Mouse (Mus musculus) G1E (cell line): ENCODE data around the gene Cbfa2t2. TPM values are rescaled to one million over a fixed set of nuclear protein-coding genes. Genes with fewer than 3 reads are reported as not detected.
"Not testable (repeated sequence)": the region's sequence is repeated elsewhere in the genome, so short reads cannot be mapped to it uniquely, and the experiment has no call there.

Experiments
- ATAC-seq: 2 replicates; pipeline ENCODE4 v1.8.0; 2016; ENCODE audit warnings: mild to moderate bottlenecking; ENCODE audit not compliant: insufficient number of reproducible peaks, poor library complexity, low FRiP score, severe bottlenecking; ENCODE audit errors: extremely low read depth
- DNase-seq: peaks from one replicate; pipeline ENCODE4 v3.0.0; 2012; ENCODE audit warnings: low spot score
- H3K27me3 ChIP-seq: 2 replicates; pipeline ENCODE4 v1.6.1; 2012; ENCODE audit warnings: mild to moderate bottlenecking, low read length, inconsistent platforms; ENCODE audit not compliant: insufficient read depth
- H3K36me3 ChIP-seq: replicated peaks from 2 replicates; pipeline ENCODE3; 2012; ENCODE audit warnings: mild to moderate bottlenecking, inconsistent platforms
- H3K4me1 ChIP-seq: 2 replicates; pipeline ENCODE4 v1.6.1; 2012; ENCODE audit warnings: low read depth, low read length, inconsistent platforms, mixed read lengths; ENCODE audit not compliant: insufficient read depth
- H3K4me3 ChIP-seq: 2 replicates; pipeline ENCODE4 v1.5.1; 2012; ENCODE audit warnings: low read depth, mild to moderate bottlenecking, inconsistent platforms, low read length, moderate library complexity, mixed read lengths
- H3K9me3 ChIP-seq: replicated peaks from 2 replicates; pipeline ENCODE4 v1.6.1; 2012; ENCODE audit warnings: inconsistent platforms
- CTCF ChIP-seq: IDR thresholded peaks from 2 replicates; pipeline ENCODE4 v1.5.1; 2012; ENCODE audit warnings: low read depth, low read length, inconsistent platforms, mixed read lengths
- GATA1 ChIP-seq: IDR thresholded peaks from 2 replicates; pipeline ENCODE4 v1.6.1; 2012; ENCODE audit warnings: borderline replicate concordance, low read length, inconsistent platforms, mixed read lengths
- GATA2 ChIP-seq: IDR thresholded peaks from 2 replicates; pipeline ENCODE4 v1.6.1; 2012; ENCODE audit warnings: low read depth, low read length, inconsistent platforms, borderline replicate concordance
- POLR2AphosphoS5 ChIP-seq: IDR thresholded peaks from 2 replicates; pipeline ENCODE4 v1.6.1; 2012; ENCODE audit warnings: low read depth, low read length, inconsistent platforms; ENCODE audit not compliant: insufficient replicate concordance
- TAL1 ChIP-seq: conservative IDR thresholded peaks from 2 replicates; pipeline ENCODE4 v1.6.1; 2012; ENCODE audit warnings: low read depth, low read length, inconsistent platforms, mixed read lengths
- polyA plus RNA-seq: library from polyadenylated mRNA; stranded (reverse); fragments of >175 nt; gene quantifications from 2 replicates; pipeline ENCODE4 v1.2.3, GENCODE M21; 2012
- total RNA-seq, 2 experiments: library from RNA; stranded (forward) in 1 of 2; stranded (reverse) in 1 of 2; fragments of 200-1000 nt in 1 of 2; fragments of >200 nt in 1 of 2; fragmentation: Nextera tagmentation in 1 of 2; gene quantifications; 2 replicates each; pipeline ENCODE4 v1.2.3; 2014 to 2017

The Cbfa2t2 gene
- total and polyA plus RNA-seq, 3 experiments = 7.8 to 29.8 (median 13.7) TPM

- Histone ChIP-seq H3K4me1 (peaks cover 9% of the 10 kb centered on the region), H3K4me3 (no peak overlapping the region), H3K9me3 (no peaks in the 10 kb centered on the region), H3K27me3 (no peaks in the 10 kb centered on the region), H3K36me3 (peaks cover 7% of the 10 kb centered on the region)
- ATAC-seq (no peak), DNase-seq (no peak)
- TF ChIP-seq GATA1 = no peak
- no peak for TF ChIP-seq TAL1
- TF ChIP-seq POLR2AphosphoS5 = no peak
- no peak for TF ChIP-seq CTCF
- TF ChIP-seq GATA2 = no peak
Observed at GRCm38 (mm10) chr2:154475861-154476260, 39.6 kb downstream of the Cbfa2t2 start.

- no peak for ATAC-seq
- TF ChIP-seq GATA1 (no peak), GATA2 (no peak), CTCF (no peak), TAL1 (no peak), POLR2AphosphoS5 (no peak)
- no peak overlapping the region for H3K4me3 ChIP-seq
- DNase-seq = no peak
- peaks cover 7% of the 10 kb centered on the region for H3K36me3 ChIP-seq
- H3K27me3 ChIP-seq = no peaks in the 10 kb centered on the region
- no peaks in the 10 kb centered on the region for H3K9me3 ChIP-seq
- H3K4me1 ChIP-seq = peaks cover 9% of the 10 kb centered on the region
Observed at GRCm38 (mm10) chr2:154477028-154477427, 40.7 kb downstream of the Cbfa2t2 start.

- ATAC-seq = no peak
- Histone ChIP-seq H3K27me3 (no peaks in the 10 kb centered on the region), H3K36me3 (peaks cover 14% of the 10 kb centered on the region), H3K4me1 (peaks cover 22% of the 10 kb centered on the region; the same call in 1 of the 2 replicates), H3K9me3 (no peaks in the 10 kb centered on the region), H3K4me3 (no peak overlapping the region)
- TF ChIP-seq GATA2 (no peak), TAL1 (no peak), GATA1 (no peak), POLR2AphosphoS5 (no peak), CTCF (no peak)
- DNase-seq = no peak
Observed at GRCm38 (mm10) chr2:154491788-154492187, 55.5 kb downstream of the Cbfa2t2 start.

GRCm38 (mm10) chr2:154493559-154493958 is 57.3 kb downstream of the Cbfa2t2 start:
- not testable (repeated sequence) for H3K4me3 ChIP-seq, DNase-seq, H3K27me3 ChIP-seq, H3K9me3 ChIP-seq, ATAC-seq
- H3K4me1 ChIP-seq = peaks cover 32% of the 10 kb centered on the region
- H3K36me3 ChIP-seq = peaks cover 16% of the 10 kb centered on the region

GRCm38 (mm10) chr2:154495021-154495420 is 58.7 kb downstream of the Cbfa2t2 start:
- H3K36me3 ChIP-seq = peaks cover 18% of the 10 kb centered on the region
- DNase-seq (no peak), ATAC-seq (no peak)
- no peak overlapping the region for H3K4me3 ChIP-seq
- no peaks in the 10 kb centered on the region for H3K9me3 ChIP-seq
- TF ChIP-seq POLR2AphosphoS5 (no peak), GATA1 (no peak), CTCF (no peak), TAL1 (no peak), GATA2 (no peak)
- peaks cover 44% of the 10 kb centered on the region for H3K4me1 ChIP-seq
- H3K27me3 ChIP-seq = no peaks in the 10 kb centered on the region

GRCm38 (mm10) chr2:154498571-154498970 is 62.3 kb downstream of the Cbfa2t2 start:
- Histone ChIP-seq H3K4me3 (no peak overlapping the region; the same call in 1 of the 2 replicates), H3K4me1 (peaks cover 50% of the 10 kb centered on the region), H3K9me3 (no peaks in the 10 kb centered on the region), H3K27me3 (no peaks in the 10 kb centered on the region), H3K36me3 (peaks cover 31% of the 10 kb centered on the region)
- ATAC-seq = no peak
- TF ChIP-seq TAL1 = no peak
- TF ChIP-seq GATA2 = no peak
- TF ChIP-seq GATA1 = no peak
- no peak for TF ChIP-seq CTCF
- no peak for TF ChIP-seq POLR2AphosphoS5
- no peak for DNase-seq

- Histone ChIP-seq H3K36me3 (peaks cover 42% of the 10 kb centered on the region), H3K4me1 (peaks cover 44% of the 10 kb centered on the region), H3K4me3 (no peak overlapping the region; the same call in 1 of the 2 replicates), H3K9me3 (no peaks in the 10 kb centered on the region), H3K27me3 (no peaks in the 10 kb centered on the region)
- no peak for TF ChIP-seq POLR2AphosphoS5
- no peak for TF ChIP-seq GATA2
- no peak; the same call in 1 of the 2 replicates for TF ChIP-seq TAL1
- ATAC-seq (peak; percentile 15; the same call in 1 of the 2 replicates), DNase-seq (no peak)
Observed at GRCm38 (mm10) chr2:154499717-154500247, 63.5 kb downstream of the Cbfa2t2 start.
